Mouse (Mus musculus) forebrain, embryonic 10.5 days (tissue): Measurements from ENCODE around the gene Ptgr1. TPM values are rescaled to one million over a fixed set of nuclear protein-coding genes. Genes with fewer than 3 reads are reported as not detected.

Experiments
- DNase-seq: peaks from one replicate; pipeline ENCODE4 v3.0.0-alpha.2; 2017; ENCODE audit warnings: low spot score; ENCODE audit errors: extremely low spot score
- H3K27ac ChIP-seq: fragments of 300-500 bp; sonication (generic); 2 replicates; pipeline ENCODE4 v1.5.1; 2016; ENCODE audit warnings: mild to moderate bottlenecking
- H3K27me3 ChIP-seq: fragments of 300-500 bp; sonication (generic); 2 replicates; pipeline ENCODE4 v1.6.1; 2016; ENCODE audit warnings: mild to moderate bottlenecking; ENCODE audit not compliant: poor library complexity, severe bottlenecking
- H3K36me3 ChIP-seq: fragments of 300-500 bp; sonication (generic); replicated peaks from 2 replicates; pipeline ENCODE4 v1.6.1; 2016; ENCODE audit warnings: mild to moderate bottlenecking, moderate library complexity
- H3K4me1 ChIP-seq: fragments of 300-500 bp; sonication (generic); 2 replicates; pipeline ENCODE4 v1.6.1; 2016
- H3K4me3 ChIP-seq: fragments of 300-500 bp; sonication (generic); 2 replicates; pipeline ENCODE4 v1.5.1; 2016; ENCODE audit warnings: mild to moderate bottlenecking, moderate library complexity
- H3K9me3 ChIP-seq: fragments of 300-500 bp; sonication (generic); 2 replicates; pipeline ENCODE4 v1.6.1; 2016; ENCODE audit warnings: mild to moderate bottlenecking, moderate library complexity
- WGBS: fragments of 180-500 bp; shearing (Covaris S2); methylation state at CpG from one replicate; pipeline ENCODE4 v1.1.7; 2016; 5-methylcytosine and 5-hydroxymethylcytosine counted together
- polyA plus RNA-seq: library from polyadenylated mRNA; unstranded; fragments of >200 nt; fragmentation: Nextera tagmentation; extraction: Ambion mirVana; gene quantifications from 2 replicates; pipeline ENCODE4 v1.2.1, GENCODE M21; 2016

Ptgr1 gene
- polyA plus RNA-seq, 1 experiment from 2014 or later, result 12.8 TPM

DNA sequence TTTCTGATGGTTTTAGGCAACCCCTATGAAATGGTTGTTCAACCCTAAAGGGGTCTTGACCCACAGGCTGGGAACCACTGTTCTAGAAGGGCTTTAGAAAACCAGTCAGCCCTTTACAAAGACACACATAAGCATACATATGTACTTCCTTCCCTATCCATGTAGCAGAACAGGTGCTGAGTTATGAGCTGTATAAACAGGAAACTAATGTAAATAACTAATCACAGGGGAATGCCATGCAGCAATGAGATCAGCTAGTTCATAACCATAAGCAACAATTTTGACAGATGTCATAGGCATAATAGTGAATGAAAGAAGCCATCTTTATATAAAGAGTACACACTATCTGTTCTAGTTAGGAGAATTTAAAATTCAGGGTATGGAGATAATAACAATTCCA is 45.3 kb downstream of the Ptgr1 start:
- Histone ChIP-seq H3K27me3 (peaks cover 20% of the 10 kb centered on the region), H3K36me3 (no peaks in the 10 kb centered on the region), H3K4me1 (peaks cover 16% of the 10 kb centered on the region), H3K9me3 (no peaks in the 10 kb centered on the region), H3K4me3 (no peak overlapping the region), H3K27ac (no peak overlapping the region)
- DNase-seq, result no peak

DNA sequence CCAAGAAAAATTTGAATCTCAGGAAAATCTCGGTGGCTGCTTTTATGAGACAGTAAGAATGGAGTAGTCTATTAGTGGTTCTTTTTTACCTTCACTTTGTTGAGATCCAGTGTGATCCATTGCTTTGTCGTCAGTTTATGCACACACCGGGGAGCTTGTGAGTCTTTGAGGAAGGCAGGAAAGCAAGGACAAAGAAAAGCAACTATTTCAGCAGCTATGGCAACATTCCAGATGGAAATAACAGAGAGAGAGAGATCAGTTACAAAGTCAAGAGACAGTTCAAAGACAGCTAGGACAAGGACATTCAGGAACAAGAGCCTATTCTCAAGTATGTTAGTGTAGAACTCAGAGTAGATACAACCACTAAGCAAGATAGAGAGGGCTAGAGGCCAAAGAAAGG is 51.1 kb downstream of the Ptgr1 start:
- H3K9me3 ChIP-seq, result no peaks in the 10 kb centered on the region
- peaks cover 7% of the 10 kb centered on the region for H3K4me1 ChIP-seq
- H3K4me3 ChIP-seq, result no peak overlapping the region
- WGBS, result 77% methylated on average over 3 of the region's 3 CpGs
- no peak overlapping the region for H3K27ac ChIP-seq
- H3K36me3 ChIP-seq, result no peaks in the 10 kb centered on the region
- no peak for DNase-seq
- H3K27me3 ChIP-seq, result no peaks in the 10 kb centered on the region

DNA sequence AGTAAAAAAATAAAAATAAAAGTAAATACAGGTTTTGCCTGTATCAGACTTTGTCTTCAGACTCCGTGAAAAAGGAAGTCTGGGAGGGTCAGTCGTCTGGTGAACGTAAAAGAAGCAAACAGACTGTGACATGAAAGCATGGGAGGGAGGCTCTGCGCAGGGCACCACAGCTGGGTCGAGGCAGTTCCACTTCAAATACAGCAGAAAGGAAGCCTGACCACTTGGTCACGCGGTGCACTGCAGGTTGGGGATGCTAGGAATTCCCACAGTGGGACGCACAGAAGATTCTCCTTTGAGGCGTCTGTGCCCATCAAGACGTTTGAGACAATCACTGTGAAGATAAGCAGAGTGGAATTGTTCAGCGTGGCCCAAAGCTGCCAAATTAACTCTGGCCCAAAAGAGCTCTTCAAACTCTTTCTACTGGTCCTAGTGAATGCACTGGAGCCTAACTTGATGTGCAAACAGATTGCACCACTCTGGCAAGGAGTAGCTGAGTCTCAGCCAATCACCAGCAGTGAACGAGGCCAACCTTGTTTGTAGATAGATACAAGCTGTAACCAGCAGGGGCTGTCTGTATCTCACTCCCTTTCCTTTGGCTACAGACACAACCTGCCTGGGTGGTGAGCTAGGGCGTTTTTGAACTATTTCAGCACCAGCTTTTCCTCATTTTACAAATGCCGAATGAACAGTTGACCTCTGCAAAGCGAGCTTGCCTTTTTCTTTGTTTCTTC is 52.0 kb downstream of the Ptgr1 start:
- no peak overlapping the region for H3K27ac ChIP-seq
- H3K4me1 ChIP-seq, result peaks cover 7% of the 10 kb centered on the region
- no peaks in the 10 kb centered on the region for H3K36me3 ChIP-seq
- no peak for DNase-seq
- no peaks in the 10 kb centered on the region for H3K27me3 ChIP-seq
- no peaks in the 10 kb centered on the region for H3K9me3 ChIP-seq
- no peak overlapping the region for H3K4me3 ChIP-seq
- 55% methylated on average over 15 of the region's 15 CpGs for WGBS

- no peak overlapping the region for H3K4me3 ChIP-seq
- no peaks in the 10 kb centered on the region for H3K27me3 ChIP-seq
- peaks cover 7% of the 10 kb centered on the region for H3K4me1 ChIP-seq
- no peaks in the 10 kb centered on the region for H3K36me3 ChIP-seq
- WGBS, result 89% methylated on average over 4 of the region's 4 CpGs
- H3K27ac ChIP-seq, result no peak overlapping the region
- DNase-seq, result no peak
- no peaks in the 10 kb centered on the region for H3K9me3 ChIP-seq
Measured at GRCm38 (mm10) chr4:58934308-58934707, 52.6 kb downstream of the Ptgr1 start.

DNA sequence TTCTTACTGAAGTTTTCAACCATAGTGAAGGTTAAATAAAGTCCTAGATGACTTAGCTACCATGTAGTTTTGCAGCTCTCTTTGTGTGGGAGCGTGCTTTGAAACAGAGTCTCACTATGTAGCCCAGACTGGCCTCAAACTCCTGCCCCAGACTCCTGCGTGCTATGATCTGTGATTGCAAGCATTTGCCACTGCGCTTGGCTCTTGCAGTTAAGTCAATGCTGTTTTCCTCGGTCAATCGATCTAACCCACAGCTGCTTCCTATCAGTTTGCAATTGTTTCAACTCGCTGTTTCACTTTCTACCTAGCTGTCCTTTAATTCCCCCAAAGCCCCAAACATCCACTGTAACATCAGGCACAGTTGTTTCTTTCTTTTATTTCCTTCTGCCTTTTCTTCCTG is 54.4 kb downstream of the Ptgr1 start:
- Histone ChIP-seq H3K9me3 (no peaks in the 10 kb centered on the region), H3K4me3 (no peak overlapping the region), H3K4me1 (peaks cover 7% of the 10 kb centered on the region), H3K27me3 (no peaks in the 10 kb centered on the region), H3K36me3 (no peaks in the 10 kb centered on the region), H3K27ac (no peak overlapping the region)
- 82% methylated on average over 6 of the region's 6 CpGs for WGBS
- no peak for DNase-seq

GRCm38 (mm10) chr4:58927661-58928060 is 59.3 kb downstream of the Ptgr1 start:
- no peak overlapping the region for H3K4me3 ChIP-seq
- peaks cover 3% of the 10 kb centered on the region; the same call in 1 of the 2 replicates for H3K27me3 ChIP-seq
- DNase-seq, result no peak
- 67% methylated on average over 3 of the region's 3 CpGs for WGBS
- H3K27ac ChIP-seq, result no peak overlapping the region
- H3K9me3 ChIP-seq, result peaks cover 5% of the 10 kb centered on the region; the same call in 1 of the 2 replicates
- H3K4me1 ChIP-seq, result no peaks in the 10 kb centered on the region
- no peaks in the 10 kb centered on the region for H3K36me3 ChIP-seq

- Histone ChIP-seq H3K4me3 (no peak overlapping the region), H3K27me3 (peaks cover 3% of the 10 kb centered on the region; the same call in 1 of the 2 replicates), H3K4me1 (no peaks in the 10 kb centered on the region), H3K27ac (no peak overlapping the region), H3K36me3 (no peaks in the 10 kb centered on the region), H3K9me3 (peaks cover 5% of the 10 kb centered on the region; the same call in 1 of the 2 replicates)
- 61% methylated on average over 2 of the region's 2 CpGs for WGBS
- DNase-seq, result no peak
Measured at GRCm38 (mm10) chr4:58926120-58926519, 60.8 kb downstream of the Ptgr1 start.

- Histone ChIP-seq H3K36me3 (no peaks in the 10 kb centered on the region), H3K27ac (no peak overlapping the region), H3K27me3 (peaks cover 3% of the 10 kb centered on the region; the same call in 1 of the 2 replicates), H3K9me3 (peaks cover 5% of the 10 kb centered on the region; the same call in 1 of the 2 replicates), H3K4me1 (no peaks in the 10 kb centered on the region), H3K4me3 (no peak overlapping the region)
- no peak for DNase-seq
- WGBS, result 53% methylated on average over 5 of the region's 5 CpGs
Measured at GRCm38 (mm10) chr4:58925664-58926063, 61.3 kb downstream of the Ptgr1 start.

DNA sequence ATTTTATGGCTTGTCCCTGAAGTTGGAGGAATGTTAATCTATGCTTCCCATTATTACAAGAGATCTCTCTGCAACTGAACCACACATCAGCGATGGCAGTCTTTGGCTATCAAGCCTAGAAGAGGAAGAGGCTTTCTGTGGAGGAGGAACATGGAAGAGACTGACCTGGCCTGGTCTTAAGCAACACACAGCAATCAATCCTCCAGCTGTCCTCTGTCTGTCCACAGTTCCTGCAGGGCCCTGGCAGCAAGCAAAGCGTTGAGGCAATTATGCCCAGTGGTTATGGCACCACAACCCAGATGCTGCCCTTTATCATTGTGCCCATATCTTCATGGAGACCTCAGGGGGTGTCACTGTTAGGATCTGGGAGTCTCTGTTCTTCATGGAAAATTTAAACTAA is 63.0 kb downstream of the Ptgr1 start:
- Histone ChIP-seq H3K4me3 (no peak overlapping the region), H3K36me3 (no peaks in the 10 kb centered on the region), H3K9me3 (peaks cover 5% of the 10 kb centered on the region; the same call in 1 of the 2 replicates), H3K4me1 (no peaks in the 10 kb centered on the region), H3K27me3 (peaks cover 3% of the 10 kb centered on the region; the same call in 1 of the 2 replicates), H3K27ac (no peak overlapping the region)
- WGBS, result 82% methylated on average over 2 of the region's 2 CpGs
- DNase-seq, result no peak

Other genes with a start within 250 kb of the Ptgr1 start
- gene Olfr267, start 199.4 kb downstream of the Ptgr1 start, polyA plus RNA-seq, result not detected in 2 replicates
- gene Ecpas, start 74.4 kb downstream of the Ptgr1 start, polyA plus RNA-seq, result 32.6 and 33.9 TPM in 2 replicates
- 1.2 and 1.5 TPM in 2 replicates for gene Zkscan16, start 43.5 kb downstream of the Ptgr1 start, polyA plus RNA-seq
- gene Dnajc25, start 7.9 kb upstream of the Ptgr1 start, polyA plus RNA-seq, result 5.4 and 5.9 TPM in 2 replicates
- gene Gm20503, start 16.1 kb upstream of the Ptgr1 start, polyA plus RNA-seq, result 6.7 and 7.8 TPM in 2 replicates
- gene Gng10, start 48.0 kb upstream of the Ptgr1 start, polyA plus RNA-seq, result 70.4 and 70.8 TPM in 2 replicates
- not detected in 2 replicates for gene AI481877, start 151.9 kb upstream of the Ptgr1 start, polyA plus RNA-seq
- 11.7 and 12.0 TPM in 2 replicates for gene Ugcg, start 202.1 kb upstream of the Ptgr1 start, polyA plus RNA-seq